Mouse (Mus musculus): ENCODE results near the gene Gm13697. TPM values are rescaled to one million over a fixed set of nuclear protein-coding genes. Genes with fewer than 3 reads are reported as not detected.

Gm13697 gene
- total and polyA plus RNA-seq, 3 experiments = 0.04 to 0.44 TPM; not detected in 1

DNA sequence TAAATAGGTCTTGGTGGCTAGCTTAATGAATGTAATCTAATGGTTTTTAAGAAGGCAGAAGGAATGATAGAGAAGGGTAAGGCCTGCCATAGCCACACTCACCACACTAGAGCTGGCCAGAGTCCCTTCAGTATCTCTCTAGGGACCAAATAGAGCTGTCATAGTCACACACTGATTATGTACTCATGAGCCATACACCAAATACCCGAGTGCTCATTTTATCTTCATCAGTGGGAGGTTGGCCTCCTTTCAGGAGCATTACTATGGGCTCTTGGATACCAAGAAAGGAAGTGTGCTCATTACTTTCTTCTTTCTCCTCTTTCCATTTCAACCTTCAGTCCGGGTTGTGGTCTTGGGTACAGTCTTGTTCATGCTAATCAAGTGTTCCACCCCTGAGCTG, 37.4 kb downstream of the Gm13697 start:
- dilution Hi-C loops (cut with MboI; ENCODE audit: extremely low pct_ligation_motif_present, extremely low pct_unique_long_range_greater_than_20kb, low sequenced_read_pairs) = no loop called here
- Histone ChIP-seq H3K79me2 (replicated peaks; ENCODE audit: control insufficient read depth, extremely low read depth, insufficient read depth, poor library complexity, severe bottlenecking) (no peaks in the 10 kb centered on the region), H3K9me3 (replicated peaks; ENCODE audit: low read length) (no peaks in the 10 kb centered on the region), H3K27ac (ENCODE audit: insufficient read depth, low read depth) (no peak overlapping the region), H3K36me3 (replicated peaks in 1 of 2; ENCODE audit: control insufficient read depth in 1 of 2, insufficient read depth in 1 of 2, low read length in 1 of 2) (no peaks in the 10 kb centered on the region), H3K4me2 (ENCODE audit: insufficient read depth, low read depth, poor library complexity, severe bottlenecking) (no peak overlapping the region), H3K4me1 (ENCODE audit: control insufficient read depth in 1 of 2, insufficient read depth in 2 of 2) (peaks cover 0 to 14% of the 10 kb centered on the region in 2 experiments; a peak in 2 of 4 replicates), H3K9ac (ENCODE audit: insufficient read depth, low read depth) (no peak overlapping the region), H3K4me3 (replicated peaks in 1 of 3; ENCODE audit: low read depth in 2 of 3, low read length in 2 of 3, poor library complexity in 1 of 3) (no peak overlapping the region), H3K27me3 (replicated peaks) (no peaks in the 10 kb centered on the region)
- no peak for TF ChIP-seq ETS1 (conservative IDR thresholded peaks at IDR 0.05; ENCODE audit: low read depth, low read length)
- no peak for TF ChIP-seq USF1 (IDR thresholded peaks at IDR 0.05; ENCODE audit: low read depth, low read length)
- TF ChIP-seq CHD1 (IDR thresholded peaks at IDR 0.05; ENCODE audit: low read depth, low read length) = no peak
- TF ChIP-seq E2F4 (IDR thresholded peaks at IDR 0.05; ENCODE audit: insufficient replicate concordance, low read depth, low read length) = no peak
- no peak for TF ChIP-seq POLR2A (IDR thresholded peaks at IDR 0.05; ENCODE audit: low read depth, low read length)
- TF ChIP-seq GABPA (IDR thresholded peaks at IDR 0.05; ENCODE audit: insufficient replicate concordance, low read depth, low read length) = no peak
- TF ChIP-seq ZC3H11A (IDR thresholded peaks at IDR 0.05; ENCODE audit: low read depth, low read length) = no peak
- TF ChIP-seq POLR2AphosphoS2 (IDR thresholded peaks at IDR 0.05; ENCODE audit: low read depth, low read length) = no peak
- no peak for TF ChIP-seq CTCF (conservative IDR thresholded peaks at IDR 0.05 in 1 of 2, IDR thresholded peaks at IDR 0.05 in 1 of 2; ENCODE audit: low read depth in 2 of 2, low read length in 2 of 2)
- DNase-seq (ENCODE audit: extremely low read depth) = no peak
- in situ Hi-C loops (cut with MboI; ENCODE audit: low pct_ligation_motif_present, low pct_unique_long_range_greater_than_20kb, low sequenced_read_pairs) = no loop called here

DNA sequence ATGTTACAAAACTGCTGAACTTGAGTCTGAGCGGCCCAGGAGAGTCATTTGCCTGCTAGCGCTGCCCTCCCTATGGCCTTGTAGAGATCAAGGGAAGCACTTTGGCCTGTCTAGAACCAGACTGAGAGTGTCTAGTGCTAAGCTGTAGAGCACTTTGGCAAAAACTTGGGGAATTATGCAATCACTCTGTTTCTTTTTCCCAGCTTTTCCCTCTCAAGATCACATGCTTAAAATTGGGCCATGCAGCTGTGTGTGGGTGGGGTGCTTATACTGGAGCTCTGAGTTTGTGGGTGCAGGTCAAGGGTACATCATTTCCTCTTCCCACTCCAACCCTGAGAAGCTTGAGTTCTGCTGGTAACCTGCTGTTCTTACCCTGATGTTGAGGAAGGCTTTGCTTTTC, 38.4 kb downstream of the Gm13697 start:
- Histone ChIP-seq H3K4me2 (ENCODE audit: insufficient read depth, low read depth, poor library complexity, severe bottlenecking) (no peak overlapping the region), H3K9me3 (replicated peaks; ENCODE audit: low read length) (no peaks in the 10 kb centered on the region), H3K4me1 (ENCODE audit: control insufficient read depth in 1 of 2, insufficient read depth in 2 of 2) (peaks cover 0 to 13% of the 10 kb centered on the region in 2 experiments; a peak in 2 of 4 replicates), H3K9ac (ENCODE audit: insufficient read depth, low read depth) (no peak overlapping the region), H3K27ac (ENCODE audit: insufficient read depth, low read depth) (no peak overlapping the region), H3K36me3 (replicated peaks in 1 of 2; ENCODE audit: control insufficient read depth in 1 of 2, insufficient read depth in 1 of 2, low read length in 1 of 2) (no peaks in the 10 kb centered on the region), H3K27me3 (replicated peaks) (no peaks in the 10 kb centered on the region), H3K79me2 (replicated peaks; ENCODE audit: control insufficient read depth, extremely low read depth, insufficient read depth, poor library complexity, severe bottlenecking) (no peaks in the 10 kb centered on the region), H3K4me3 (replicated peaks in 1 of 3; ENCODE audit: low read depth in 2 of 3, low read length in 2 of 3, poor library complexity in 1 of 3) (no peak overlapping the region)
- TF ChIP-seq GABPA (IDR thresholded peaks at IDR 0.05; ENCODE audit: insufficient replicate concordance, low read depth, low read length) (no peak), IRF4 (IDR thresholded peaks at IDR 0.05; ENCODE audit: low read depth, low read length) (no peak), CHD2 (IDR thresholded peaks at IDR 0.05; ENCODE audit: low read length) (no peak), USF2 (conservative IDR thresholded peaks at IDR 0.05; ENCODE audit: low read depth, low read length) (no peak), NRF1 (IDR thresholded peaks at IDR 0.05; ENCODE audit: low read depth, low read length) (no peak), RCOR1 (conservative IDR thresholded peaks at IDR 0.05; ENCODE audit: low read depth, low read length) (no peak), POLR2A (IDR thresholded peaks at IDR 0.05; ENCODE audit: low read depth, low read length) (no peak), POLR2AphosphoS2 (IDR thresholded peaks at IDR 0.05; ENCODE audit: low read depth, low read length) (no peak)
- no peak for DNase-seq (ENCODE audit: extremely low read depth)
- in situ Hi-C loops (cut with MboI; ENCODE audit: low pct_ligation_motif_present, low pct_unique_long_range_greater_than_20kb, low sequenced_read_pairs) (no loop called here), dilution Hi-C loops (cut with MboI; ENCODE audit: extremely low pct_ligation_motif_present, extremely low pct_unique_long_range_greater_than_20kb, low sequenced_read_pairs) (no loop called here)

DNA sequence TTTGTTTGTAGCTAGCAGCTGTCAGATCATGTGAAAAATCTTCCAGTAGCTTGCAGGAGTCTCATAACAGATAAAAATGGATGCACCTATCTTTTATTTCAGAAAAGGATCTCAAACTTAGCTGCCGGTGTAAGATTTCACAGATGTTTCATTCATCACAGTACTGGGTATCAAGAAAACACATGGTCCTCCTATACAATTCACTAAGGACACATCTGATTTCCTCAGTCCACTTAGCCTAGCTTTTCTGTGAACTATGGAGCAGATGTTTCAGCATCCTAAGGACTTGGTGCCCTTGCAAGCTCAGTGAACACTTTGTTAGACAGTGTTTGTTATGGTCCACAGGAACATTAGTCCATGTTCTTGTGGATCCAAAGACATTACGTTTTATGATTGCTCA, 38.8 kb downstream of the Gm13697 start:
- Histone ChIP-seq H3K27me3 (replicated peaks) (no peaks in the 10 kb centered on the region), H3K4me2 (ENCODE audit: insufficient read depth, low read depth, poor library complexity, severe bottlenecking) (no peak overlapping the region), H3K4me3 (replicated peaks in 1 of 3; ENCODE audit: low read depth in 2 of 3, low read length in 2 of 3, poor library complexity in 1 of 3) (no peak overlapping the region), H3K9me3 (replicated peaks; ENCODE audit: low read length) (no peaks in the 10 kb centered on the region), H3K79me2 (replicated peaks; ENCODE audit: control insufficient read depth, extremely low read depth, insufficient read depth, poor library complexity, severe bottlenecking) (no peaks in the 10 kb centered on the region), H3K27ac (ENCODE audit: insufficient read depth, low read depth) (no peak overlapping the region), H3K4me1 (ENCODE audit: control insufficient read depth in 1 of 2, insufficient read depth in 2 of 2) (peaks cover 0 to 8% of the 10 kb centered on the region in 2 experiments; a peak in 2 of 4 replicates), H3K36me3 (replicated peaks in 1 of 2; ENCODE audit: control insufficient read depth in 1 of 2, insufficient read depth in 1 of 2, low read length in 1 of 2) (no peaks in the 10 kb centered on the region), H3K9ac (ENCODE audit: insufficient read depth, low read depth) (no peak overlapping the region)
- DNase-seq (ENCODE audit: extremely low read depth) = no peak
- no peak for TF ChIP-seq NELFE (IDR thresholded peaks at IDR 0.05; ENCODE audit: low read depth, low read length)
- no peak for TF ChIP-seq JUND (conservative IDR thresholded peaks at IDR 0.05; ENCODE audit: low read depth, low read length)
- no peak for TF ChIP-seq KAT2A (IDR thresholded peaks at IDR 0.05; ENCODE audit: insufficient replicate concordance, low read length)
- TF ChIP-seq USF1 (IDR thresholded peaks at IDR 0.05; ENCODE audit: low read depth, low read length) = no peak
- TF ChIP-seq MXI1 (IDR thresholded peaks at IDR 0.05; ENCODE audit: low read depth, low read length) = no peak
- TF ChIP-seq ZKSCAN1 (IDR thresholded peaks at IDR 0.05; ENCODE audit: borderline replicate concordance, low read depth, low read length) = no peak
- no peak for TF ChIP-seq CHD1 (IDR thresholded peaks at IDR 0.05; ENCODE audit: low read depth, low read length)
- no peak for TF ChIP-seq SIN3A (IDR thresholded peaks at IDR 0.05; ENCODE audit: low read length)
- no peak for TF ChIP-seq NRF1 (IDR thresholded peaks at IDR 0.05; ENCODE audit: low read depth, low read length)
- TF ChIP-seq POLR2AphosphoS2 (IDR thresholded peaks at IDR 0.05; ENCODE audit: low read depth, low read length) = no peak
- in situ Hi-C loops (cut with MboI; ENCODE audit: low pct_ligation_motif_present, low pct_unique_long_range_greater_than_20kb, low sequenced_read_pairs) (no loop called here), dilution Hi-C loops (cut with MboI; ENCODE audit: extremely low pct_ligation_motif_present, extremely low pct_unique_long_range_greater_than_20kb, low sequenced_read_pairs) (no loop called here)
